Mouse (Mus musculus) hindbrain, postnatal 0 days (tissue): ENCODE data around the gene Plekhm1. TPM values are rescaled to one million over a fixed set of nuclear protein-coding genes. Genes with fewer than 3 reads are reported as not detected.
A peak's percentile ranks its signal among the peaks of the same experiment; 100 is the strongest.

Experiments
- ATAC-seq: fragments of 200-750 bp; cut with Nextera tagmentation; 2 replicates; pipeline ENCODE4 v1.8.0; 2017; ENCODE audit warnings: mild to moderate bottlenecking, moderate TSS enrichment, moderate library complexity
- DNase-seq: peaks from one replicate; pipeline ENCODE4 v3.0.0-alpha.2; 2015; ENCODE audit warnings: low spot score
- H3K27ac ChIP-seq: fragments of 300-500 bp; sonication (generic); 2 replicates; pipeline ENCODE4 v1.5.1; 2014; ENCODE audit warnings: mild to moderate bottlenecking
- H3K27me3 ChIP-seq: fragments of 300-500 bp; sonication (generic); 2 replicates; pipeline ENCODE4 v1.6.1; 2014; ENCODE audit warnings: low read length, mixed read lengths; ENCODE audit not compliant: insufficient read depth
- H3K36me3 ChIP-seq: fragments of 300-500 bp; sonication (generic); 2 replicates; pipeline ENCODE4 v1.6.1; 2014; ENCODE audit warnings: low read length, mixed read lengths; ENCODE audit not compliant: insufficient read depth
- H3K4me1 ChIP-seq: fragments of 300-500 bp; sonication (generic); 2 replicates; pipeline ENCODE4 v1.6.1; 2014; ENCODE audit warnings: antibody characterized with exemption, low read length, mixed read lengths; ENCODE audit not compliant: insufficient read depth
- H3K4me2 ChIP-seq: fragments of 300-500 bp; sonication (generic); 2 replicates; pipeline ENCODE4 v1.6.1; 2014; ENCODE audit warnings: low read depth, mild to moderate bottlenecking, low read length, moderate library complexity, mixed read lengths
- H3K4me3 ChIP-seq: fragments of 300-500 bp; sonication (generic); 2 replicates; pipeline ENCODE4 v1.5.1; 2014; ENCODE audit warnings: low read length
- H3K9ac ChIP-seq: fragments of 300-500 bp; sonication (generic); replicated peaks from 2 replicates; pipeline ENCODE4 v1.6.1; 2014; ENCODE audit warnings: mild to moderate bottlenecking, low read length, moderate library complexity, mixed read lengths
- H3K9me3 ChIP-seq: fragments of 300-500 bp; sonication (generic); 2 replicates; pipeline ENCODE4 v1.6.1; 2016; ENCODE audit warnings: low read length, mixed read lengths
- CTCF ChIP-seq: IDR thresholded peaks from 2 replicates; pipeline ENCODE4 v1.5.1; 2016; ENCODE audit warnings: antibody characterized with exemption, control low read depth, low read depth
- whole genome bisulfite sequencing: fragments of 180-500 bp; shearing (Covaris S2); extraction: QIAGEN DNeasy Blood & Tissue Kit; methylation state at CpG from one replicate; pipeline ENCODE4 v1.1.7; 2014; 5-methylcytosine and 5-hydroxymethylcytosine counted together
- polyA plus RNA-seq: library from polyadenylated mRNA; unstranded; fragments of >200 nt; fragmentation: Nextera tagmentation; extraction: Ambion mirVana; gene quantifications from 2 replicates; pipeline ENCODE4 v1.2.1, GENCODE M21; 2015
- total RNA-seq: library from RNA; depleted of rRNA; stranded (reverse); fragments of >200 nt; gene quantifications from 2 replicates; pipeline ENCODE4 v1.2.3, GENCODE M21; 2014

Plekhm1 gene
- total and polyA plus RNA-seq, 2 experiments from 2014 or later, result 6.3 to 8.2 TPM

DNA sequence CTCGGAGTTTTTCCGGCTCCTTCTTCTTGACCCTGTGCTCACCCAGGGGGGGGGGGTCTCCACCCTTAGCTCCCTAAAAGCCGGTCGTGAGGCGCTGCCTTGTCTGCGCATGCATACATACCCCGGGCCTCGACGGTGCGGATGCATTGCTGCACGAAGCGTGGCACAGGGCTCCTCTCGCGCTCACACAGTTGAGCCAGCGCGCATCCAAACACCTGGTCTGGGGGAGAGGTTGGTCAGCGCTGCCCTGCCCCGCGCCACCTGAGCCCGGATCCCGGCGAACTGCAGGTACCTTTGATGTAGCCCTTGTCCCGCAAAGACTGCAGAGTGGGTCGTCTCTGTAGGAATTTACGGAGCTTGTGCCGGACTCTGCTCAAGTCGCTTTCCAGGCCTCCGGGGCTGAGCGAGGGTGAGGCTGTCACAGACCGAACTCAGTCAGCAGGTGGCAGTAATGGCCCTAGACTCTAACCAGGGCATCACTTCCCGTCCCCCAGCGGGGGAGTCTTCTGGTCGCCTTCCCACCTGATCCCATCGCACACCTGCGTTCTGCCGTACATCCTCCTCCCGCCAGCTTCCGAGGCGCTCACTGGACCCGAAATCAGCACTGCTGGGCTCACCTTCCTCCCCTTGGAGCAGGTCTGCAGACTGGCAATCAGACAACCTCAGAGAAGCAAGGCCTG lies 78.6 kb downstream of the Plekhm1 start:
- Histone ChIP-seq H3K4me3 (peak overlapping the region; percentile 21), H3K4me1 (0 out of 2 replicates have a peak, but pooled peaks cover 5% of the 10 kb centered on the region), H3K4me2 (peak overlapping the region; percentile 50), H3K36me3 (no peaks in the 10 kb centered on the region), H3K27me3 (no peaks in the 10 kb centered on the region), H3K9me3 (no peaks in the 10 kb centered on the region), H3K27ac (no peak overlapping the region; the same call in 1 of the 2 replicates), H3K9ac (peak overlapping the region; percentile 18)
- WGBS, result 15% methylated on average over 40 of the region's 40 CpGs
- peak; percentile 83 for DNase-seq
- peak; percentile 70 for TF ChIP-seq CTCF
- ATAC-seq, result peak; percentile 60

DNA sequence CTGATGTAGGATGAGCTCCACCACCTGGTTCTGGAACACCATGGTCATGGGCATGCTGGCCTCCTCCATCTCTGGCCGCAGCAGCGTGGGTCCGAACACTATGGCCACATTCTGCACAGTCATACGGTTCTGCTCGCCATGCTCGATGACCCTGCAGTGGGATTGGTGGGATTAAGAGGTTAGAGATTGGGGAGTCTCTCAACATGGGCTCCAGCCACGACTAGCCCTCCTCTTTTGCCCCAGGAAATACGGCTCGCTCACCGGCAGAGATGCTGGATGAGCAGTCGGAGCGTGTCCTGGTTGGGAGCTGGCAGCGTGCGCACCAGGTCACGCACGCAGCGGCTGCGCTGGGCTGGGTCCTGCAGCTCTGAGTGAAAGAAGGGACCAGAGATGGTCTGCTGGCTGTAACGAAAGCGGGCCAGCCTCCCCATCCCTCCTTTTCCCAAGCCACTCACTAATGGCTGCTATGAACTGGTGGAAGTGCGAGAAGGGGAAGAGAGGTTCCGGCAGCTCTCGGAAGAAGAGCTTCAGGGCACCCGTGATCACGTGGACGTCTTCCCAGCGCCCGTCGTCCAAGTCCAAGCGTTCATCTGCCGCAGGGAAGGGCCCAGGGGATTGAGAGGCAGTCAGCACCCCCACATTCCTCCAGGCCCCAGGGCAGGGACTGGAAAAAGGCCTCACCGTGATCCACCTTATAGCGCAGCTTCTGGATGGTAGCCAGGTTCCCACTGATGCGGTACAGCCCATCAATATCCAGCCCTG lies 79.4 kb downstream of the Plekhm1 start:
- no peak for TF ChIP-seq CTCF
- peak overlapping the region; percentile 22; the same call in 1 of the 2 replicates for H3K27ac ChIP-seq

GRCm38 (mm10) chr11:103332186-103332889 lies 80.1 kb downstream of the Plekhm1 start:
- peak overlapping the region; percentile 21 for H3K4me3 ChIP-seq
- no peaks in the 10 kb centered on the region for H3K27me3 ChIP-seq
- 25% methylated on average over 18 of the region's 18 CpGs for WGBS
- H3K9me3 ChIP-seq, result no peaks in the 10 kb centered on the region
- H3K36me3 ChIP-seq, result no peaks in the 10 kb centered on the region
- H3K4me2 ChIP-seq, result peak overlapping the region; percentile 50
- peak; percentile 75 for ATAC-seq
- 0 out of 2 replicates have a peak overlapping the region, but pooled peaks have one; percentile 18 for H3K9ac ChIP-seq
- DNase-seq, result peak; percentile 94
- H3K4me1 ChIP-seq, result 0 out of 2 replicates have a peak, but pooled peaks cover 5% of the 10 kb centered on the region
- TF ChIP-seq CTCF, result peak; percentile 97
- H3K27ac ChIP-seq, result peak overlapping the region; percentile 22; the same call in 1 of the 2 replicates

More for the DNA sequence above, 79.4 kb downstream of the Plekhm1 start:
- peak; percentile 45 for DNase-seq
- no peaks in the 10 kb centered on the region for H3K27me3 ChIP-seq
- 0 out of 2 replicates have a peak, but pooled peaks cover 5% of the 10 kb centered on the region for H3K4me1 ChIP-seq
- 24% methylated on average over 34 of the region's 34 CpGs for WGBS
- H3K9ac ChIP-seq, result peak overlapping the region; percentile 18; the same call in 1 of the 2 replicates
- peak overlapping the region; percentile 21 for H3K4me3 ChIP-seq
- no peaks in the 10 kb centered on the region for H3K36me3 ChIP-seq
- peak overlapping the region; percentile 50 for H3K4me2 ChIP-seq
- ATAC-seq, result peak; percentile 39
- no peaks in the 10 kb centered on the region for H3K9me3 ChIP-seq

GRCm38 (mm10) chr11:103331502-103332185 lies 80.8 kb downstream of the Plekhm1 start:
- no peak for ATAC-seq
- 0 out of 2 replicates have a peak, but pooled peaks cover 5% of the 10 kb centered on the region for H3K4me1 ChIP-seq
- H3K9me3 ChIP-seq, result no peaks in the 10 kb centered on the region
- WGBS, result 93% methylated on average over 10 of the region's 10 CpGs
- H3K36me3 ChIP-seq, result no peaks in the 10 kb centered on the region
- H3K4me3 ChIP-seq, result no peak overlapping the region
- H3K27ac ChIP-seq, result no peak overlapping the region
- H3K4me2 ChIP-seq, result no peak overlapping the region
- no peak for TF ChIP-seq CTCF
- DNase-seq, result no peak
- no peaks in the 10 kb centered on the region for H3K27me3 ChIP-seq
- H3K9ac ChIP-seq, result no peak overlapping the region

DNA sequence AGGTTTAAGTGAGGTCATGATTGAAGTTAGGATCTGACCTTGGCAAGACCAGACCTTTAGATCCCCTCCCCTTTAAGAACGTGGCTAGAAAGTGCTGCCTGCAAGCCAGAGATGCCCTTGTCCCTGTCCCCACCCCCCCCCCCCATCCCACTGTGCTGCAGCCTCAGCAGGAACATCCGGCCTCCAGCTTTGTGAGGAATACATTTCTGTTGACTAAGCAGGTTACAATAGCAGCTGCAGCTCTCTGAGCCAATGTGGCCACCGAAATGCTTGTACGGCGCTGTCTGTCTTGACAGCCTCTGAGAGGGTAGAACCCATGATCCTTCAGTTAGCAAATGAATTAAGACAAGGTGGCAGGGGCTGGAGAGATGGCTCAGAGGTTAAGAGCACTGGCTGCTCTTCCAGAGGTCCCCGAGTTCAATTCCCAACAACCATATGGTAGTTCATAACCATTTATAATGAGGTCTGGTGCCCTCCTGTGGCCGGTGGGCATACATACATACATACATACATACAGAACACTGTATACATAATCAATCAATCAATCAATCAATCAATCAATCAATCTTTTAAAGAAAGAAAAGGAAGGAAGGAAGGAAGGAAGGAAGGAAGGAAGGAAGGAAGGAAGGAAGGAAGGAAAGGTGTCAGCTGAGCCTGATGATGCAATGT lies 81.7 kb downstream of the Plekhm1 start:
- Histone ChIP-seq H3K4me1 (0 out of 2 replicates have a peak, but pooled peaks cover 5% of the 10 kb centered on the region), H3K4me2 (no peak overlapping the region), H3K9me3 (no peaks in the 10 kb centered on the region), H3K9ac (no peak overlapping the region), H3K27ac (no peak overlapping the region), H3K36me3 (no peaks in the 10 kb centered on the region), H3K27me3 (no peaks in the 10 kb centered on the region), H3K4me3 (no peak overlapping the region)
- WGBS, result 61% methylated on average over 7 of the region's 7 CpGs
- ATAC-seq (no peak), DNase-seq (no peak)
- TF ChIP-seq CTCF, result peak; percentile 42
